Mouse (Mus musculus): ENCODE measurements around the gene Bsph1. TPM values are rescaled to one million over a fixed set of nuclear protein-coding genes. Genes with fewer than 3 reads are reported as not detected.
"Not testable (repeated sequence)": the region's sequence is repeated elsewhere in the genome, so short reads cannot be mapped to it uniquely, and the experiment has no call there.

The Bsph1 gene
- not detected in 2 replicates for polyA plus RNA-seq (2011; ENCODE audit: insufficient read depth, insufficient read length, low replicate concordance, missing spikeins)

DNA sequence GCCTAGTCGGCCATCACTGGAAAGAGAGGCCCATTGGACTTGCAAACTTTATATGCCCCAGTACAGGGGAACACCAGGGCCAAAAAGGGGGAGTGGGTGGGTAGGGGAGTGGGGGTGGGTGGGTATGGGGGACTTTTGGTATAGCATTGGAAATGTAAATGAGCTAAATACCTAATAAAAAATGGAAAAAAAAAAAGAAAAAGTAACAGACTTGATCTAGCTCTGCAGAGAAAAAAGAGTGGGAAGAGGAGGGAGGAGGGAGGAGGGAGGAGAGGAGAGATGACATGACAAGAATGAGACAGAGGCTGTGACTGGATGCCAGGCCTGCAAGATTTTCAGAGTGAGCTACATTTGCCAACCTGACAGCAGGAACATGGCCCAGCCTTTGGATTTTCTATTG, at the start of gene Bsph1:
TSS of gene Bsph1 (plus strand) at position 301 of the 400 bp plus-strand sequence.
- H3K27ac ChIP-seq (ENCODE audit: control insufficient read depth, insufficient read depth, low read depth, low read length, poor library complexity); H3K4me3 ChIP-seq (replicated peaks; ENCODE audit: control insufficient read depth, low read depth, low read length); H3K4me1 ChIP-seq (ENCODE audit: control insufficient read depth, insufficient read depth, low read length): not testable (repeated sequence)
- 73% methylated on average over 1 of the region's 1 CpGs for WGBS

DNA sequence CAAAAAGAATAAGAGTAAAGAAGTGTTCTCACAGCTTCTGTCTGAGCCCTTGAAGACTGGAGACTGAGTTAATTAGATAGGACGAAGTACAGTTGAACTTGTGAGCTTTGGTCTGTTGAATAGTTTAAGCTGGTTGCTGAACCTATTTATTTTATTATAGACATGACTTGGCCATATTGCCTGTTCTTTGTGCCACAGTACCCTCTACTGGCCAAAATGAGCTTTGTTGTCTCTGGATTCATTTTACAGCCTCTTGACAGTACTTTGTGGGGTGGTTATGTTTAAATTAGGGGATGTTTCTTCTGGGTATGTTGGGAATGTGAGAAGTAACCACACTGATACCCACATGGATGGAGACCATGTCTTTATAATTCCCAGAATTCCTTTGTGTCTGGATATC, 60.9 kb downstream of the Bsph1 start:
- Histone ChIP-seq H3K4me3 (replicated peaks; ENCODE audit: control insufficient read depth, low read depth, low read length) (no peak overlapping the region), H3K27ac (ENCODE audit: control insufficient read depth, insufficient read depth, low read depth, low read length, poor library complexity) (no peak overlapping the region), H3K4me1 (ENCODE audit: control insufficient read depth, insufficient read depth, low read length) (no peaks in the 10 kb centered on the region)
- TF ChIP-seq POLR2A (IDR thresholded peaks at IDR 0.05; ENCODE audit: borderline replicate concordance, control insufficient read depth, low read depth, low read length) (no peak), CTCF (IDR thresholded peaks at IDR 0.05; ENCODE audit: control insufficient read depth, insufficient read depth, low read length) (no peak)
- 32% methylated on average over 1 of the region's 1 CpGs for WGBS

Other genes starting within 250 kb of the Bsph1 start
- not detected in 2 replicates for gene Vmn1r89, start 237.8 kb upstream of the Bsph1 start, polyA plus RNA-seq (2011; ENCODE audit: insufficient read depth, insufficient read length, low replicate concordance, missing spikeins)
- gene Lig1, start 173.6 kb upstream of the Bsph1 start, polyA plus RNA-seq (2011; ENCODE audit: insufficient read depth, insufficient read length, low replicate concordance, missing spikeins) = 174 and 228 TPM in 2 replicates
- 3.8 and 4.0 TPM in 2 replicates for gene Zswim9, start 172.1 kb upstream of the Bsph1 start, polyA plus RNA-seq (2011; ENCODE audit: insufficient read depth, insufficient read length, low replicate concordance, missing spikeins)
- 2.0 and 5.5 TPM in 2 replicates for gene Pla2g4c, start 126.2 kb upstream of the Bsph1 start, polyA plus RNA-seq (2011; ENCODE audit: insufficient read depth, insufficient read length, low replicate concordance, missing spikeins)
- not detected in 2 replicates for gene Cabp5, start 52.7 kb upstream of the Bsph1 start, polyA plus RNA-seq (2011; ENCODE audit: insufficient read depth, insufficient read length, low replicate concordance, missing spikeins)
- not detected in 2 replicates for gene Bsph2, start 120.2 kb downstream of the Bsph1 start, polyA plus RNA-seq (2011; ENCODE audit: insufficient read depth, insufficient read length, low replicate concordance, missing spikeins)
- gene Sult2a5, start 173.1 kb downstream of the Bsph1 start, polyA plus RNA-seq (2011; ENCODE audit: insufficient read depth, insufficient read length, low replicate concordance, missing spikeins) = not detected in 2 replicates